Mouse (Mus musculus) stomach, embryonic 15.5 days (tissue): Measurements from ENCODE around the gene Cfap299. TPM values are rescaled to one million over a fixed set of nuclear protein-coding genes. Genes with fewer than 3 reads are reported as not detected.

Experiments
- ATAC-seq: fragments of 200-750 bp; cut with Nextera tagmentation; 2 replicates; pipeline ENCODE4 v1.8.0; 2017; ENCODE audit warnings: low read depth, moderate number of reproducible peaks, moderate TSS enrichment; ENCODE audit not compliant: insufficient read depth, low FRiP score
- H3K27ac ChIP-seq: fragments of 300-500 bp; sonication (generic); 2 replicates; pipeline ENCODE4 v1.5.1; 2015; ENCODE audit warnings: mild to moderate bottlenecking, inconsistent platforms
- H3K27me3 ChIP-seq: fragments of 300-500 bp; sonication (generic); replicated peaks from 2 replicates; pipeline ENCODE4 v1.6.1; 2015; ENCODE audit warnings: inconsistent platforms
- H3K36me3 ChIP-seq: fragments of 300-500 bp; sonication (generic); 2 replicates; pipeline ENCODE4 v1.6.1; 2015; ENCODE audit warnings: inconsistent platforms
- H3K4me1 ChIP-seq: fragments of 300-500 bp; sonication (generic); 2 replicates; pipeline ENCODE4 v1.6.1; 2015; ENCODE audit warnings: inconsistent platforms
- H3K4me2 ChIP-seq: fragments of 300-500 bp; sonication (generic); 2 replicates; pipeline ENCODE4 v1.6.1; 2015; ENCODE audit warnings: mild to moderate bottlenecking, inconsistent platforms
- H3K4me3 ChIP-seq: fragments of 300-500 bp; sonication (generic); replicated peaks from 2 replicates; pipeline ENCODE4 v1.5.1; 2015; ENCODE audit warnings: inconsistent platforms
- H3K9ac ChIP-seq: fragments of 300-500 bp; sonication (generic); 2 replicates; pipeline ENCODE4 v1.6.1; 2015; ENCODE audit warnings: inconsistent platforms
- H3K9me3 ChIP-seq: fragments of 300-500 bp; sonication (generic); 2 replicates; pipeline ENCODE4 v1.6.1; 2016; ENCODE audit warnings: inconsistent platforms
- WGBS: fragments of 180-500 bp; shearing (Covaris S2); methylation state at CpG from one replicate; pipeline ENCODE4 v1.1.7; 2015; 5-methylcytosine and 5-hydroxymethylcytosine counted together
- polyA plus RNA-seq: library from polyadenylated mRNA; unstranded; fragments of >200 nt; fragmentation: Nextera tagmentation; extraction: Ambion mirVana; gene quantifications from 2 replicates; pipeline ENCODE4 v1.2.1, GENCODE M21; 2015

Gene Cfap299
- polyA plus RNA-seq, 1 experiment from 2014 or later: 0.49 TPM

- Histone ChIP-seq H3K9me3 (no peaks in the 10 kb centered on the region), H3K4me3 (no peak overlapping the region), H3K36me3 (no peaks in the 10 kb centered on the region), H3K9ac (no peak overlapping the region), H3K4me2 (no peak overlapping the region), H3K27me3 (no peaks in the 10 kb centered on the region), H3K4me1 (0 out of 2 replicates have a peak, but pooled peaks cover 3% of the 10 kb centered on the region), H3K27ac (no peak overlapping the region)
- WGBS: 52% methylated on average over 5 of the region's 5 CpGs
- no peak for ATAC-seq
Observed at GRCm38 (mm10) chr5:98703963-98704362, 374.9 kb downstream of the Cfap299 start.

- ATAC-seq: no peak
- Histone ChIP-seq H3K36me3 (no peaks in the 10 kb centered on the region), H3K27ac (no peak overlapping the region), H3K4me1 (no peaks in the 10 kb centered on the region), H3K4me3 (no peak overlapping the region), H3K9me3 (no peaks in the 10 kb centered on the region), H3K9ac (no peak overlapping the region), H3K27me3 (no peaks in the 10 kb centered on the region), H3K4me2 (no peak overlapping the region)
- WGBS: 74% methylated on average over 4 of the region's 4 CpGs
Observed at GRCm38 (mm10) chr5:98706597-98706996, 377.5 kb downstream of the Cfap299 start.

- H3K9me3 ChIP-seq: no peaks in the 10 kb centered on the region
- H3K9ac ChIP-seq: no peak overlapping the region
- no peak overlapping the region for H3K27ac ChIP-seq
- H3K36me3 ChIP-seq: no peaks in the 10 kb centered on the region
- WGBS: 68% methylated on average over 2 of the region's 2 CpGs
- H3K4me1 ChIP-seq: no peaks in the 10 kb centered on the region
- H3K4me2 ChIP-seq: no peak overlapping the region
- ATAC-seq: no peak
- H3K4me3 ChIP-seq: no peak overlapping the region
- H3K27me3 ChIP-seq: no peaks in the 10 kb centered on the region
Observed at GRCm38 (mm10) chr5:98715392-98715791, 386.3 kb downstream of the Cfap299 start.

GRCm38 (mm10) chr5:98732157-98733009 lies 403.3 kb downstream of the Cfap299 start:
- ATAC-seq: no peak
- Histone ChIP-seq H3K36me3 (no peaks in the 10 kb centered on the region), H3K4me2 (no peak overlapping the region), H3K9me3 (no peaks in the 10 kb centered on the region), H3K27ac (no peak overlapping the region), H3K9ac (no peak overlapping the region), H3K4me1 (no peaks in the 10 kb centered on the region), H3K27me3 (no peaks in the 10 kb centered on the region), H3K4me3 (no peak overlapping the region)
- 44% methylated on average over 6 of the region's 6 CpGs for WGBS

GRCm38 (mm10) chr5:98733010-98733399 lies 403.9 kb downstream of the Cfap299 start:
- WGBS: 45% methylated on average over 2 of the region's 2 CpGs
- no peak overlapping the region for H3K27ac ChIP-seq
- no peak for ATAC-seq

GRCm38 (mm10) chr5:98761858-98762652 lies 433.0 kb downstream of the Cfap299 start:
- no peak overlapping the region for H3K4me2 ChIP-seq
- H3K9me3 ChIP-seq: no peaks in the 10 kb centered on the region
- no peak overlapping the region for H3K4me3 ChIP-seq
- no peak for ATAC-seq
- no peaks in the 10 kb centered on the region for H3K4me1 ChIP-seq
- no peaks in the 10 kb centered on the region for H3K27me3 ChIP-seq
- H3K36me3 ChIP-seq: no peaks in the 10 kb centered on the region
- no peak overlapping the region for H3K27ac ChIP-seq
- WGBS: 79% methylated on average over 15 of the region's 15 CpGs
- H3K9ac ChIP-seq: no peak overlapping the region

More at GRCm38 (mm10) chr5:98733010-98733399, 403.9 kb downstream of the Cfap299 start:
- Histone ChIP-seq H3K4me2 (no peak overlapping the region), H3K27me3 (no peaks in the 10 kb centered on the region), H3K36me3 (no peaks in the 10 kb centered on the region), H3K4me1 (no peaks in the 10 kb centered on the region), H3K9ac (no peak overlapping the region), H3K9me3 (no peaks in the 10 kb centered on the region), H3K4me3 (no peak overlapping the region)

GRCm38 (mm10) chr5:98778588-98778987 lies 449.5 kb downstream of the Cfap299 start:
- H3K9me3 ChIP-seq: no peaks in the 10 kb centered on the region
- no peak overlapping the region for H3K4me3 ChIP-seq
- no peaks in the 10 kb centered on the region for H3K36me3 ChIP-seq
- no peak overlapping the region for H3K4me2 ChIP-seq
- no peak overlapping the region for H3K27ac ChIP-seq
- 77% methylated on average over 4 of the region's 4 CpGs for WGBS
- no peak for ATAC-seq
- no peak overlapping the region for H3K9ac ChIP-seq
- H3K27me3 ChIP-seq: no peaks in the 10 kb centered on the region
- no peaks in the 10 kb centered on the region for H3K4me1 ChIP-seq

- no peak overlapping the region for H3K27ac ChIP-seq
- no peaks in the 10 kb centered on the region for H3K27me3 ChIP-seq
- no peaks in the 10 kb centered on the region for H3K9me3 ChIP-seq
Observed at GRCm38 (mm10) chr5:98782066-98782465, 453.0 kb downstream of the Cfap299 start.

GRCm38 (mm10) chr5:98787735-98788134 lies 458.6 kb downstream of the Cfap299 start:
- Histone ChIP-seq H3K4me3 (no peak overlapping the region), H3K27ac (no peak overlapping the region), H3K4me1 (no peaks in the 10 kb centered on the region), H3K36me3 (no peaks in the 10 kb centered on the region), H3K9me3 (no peaks in the 10 kb centered on the region), H3K4me2 (no peak overlapping the region), H3K27me3 (no peaks in the 10 kb centered on the region), H3K9ac (no peak overlapping the region)
- WGBS: 60% methylated on average over 4 of the region's 4 CpGs
- ATAC-seq: no peak

More at GRCm38 (mm10) chr5:98782066-98782465, 453.0 kb downstream of the Cfap299 start:
- no peak for ATAC-seq
- WGBS: 95% methylated on average over 7 of the region's 7 CpGs
- H3K4me1 ChIP-seq: no peaks in the 10 kb centered on the region
- H3K9ac ChIP-seq: no peak overlapping the region
- H3K4me3 ChIP-seq: no peak overlapping the region
- H3K36me3 ChIP-seq: no peaks in the 10 kb centered on the region
- H3K4me2 ChIP-seq: no peak overlapping the region

GRCm38 (mm10) chr5:98788568-98788967 lies 459.5 kb downstream of the Cfap299 start:
- Histone ChIP-seq H3K4me2 (no peak overlapping the region), H3K27ac (no peak overlapping the region), H3K4me3 (no peak overlapping the region), H3K9ac (no peak overlapping the region), H3K9me3 (no peaks in the 10 kb centered on the region), H3K27me3 (no peaks in the 10 kb centered on the region), H3K4me1 (no peaks in the 10 kb centered on the region), H3K36me3 (no peaks in the 10 kb centered on the region)
- 84% methylated on average over 7 of the region's 7 CpGs for WGBS
- ATAC-seq: no peak

- ATAC-seq: no peak
- Histone ChIP-seq H3K9me3 (no peaks in the 10 kb centered on the region), H3K4me2 (no peak overlapping the region), H3K36me3 (no peaks in the 10 kb centered on the region), H3K9ac (no peak overlapping the region), H3K4me3 (no peak overlapping the region), H3K27ac (no peak overlapping the region), H3K4me1 (no peaks in the 10 kb centered on the region), H3K27me3 (no peaks in the 10 kb centered on the region)
- 62% methylated on average over 7 of the region's 7 CpGs for WGBS
Observed at GRCm38 (mm10) chr5:98790894-98791607, 461.9 kb downstream of the Cfap299 start.
